Mouse (Mus musculus): ENCODE data around the gene Pdzd2. TPM values are rescaled to one million over a fixed set of nuclear protein-coding genes. Genes with fewer than 3 reads are reported as not detected.

The Pdzd2 gene
- polyA plus RNA-seq, 1 experiment, result under 0.01 TPM

- H3K27me3 ChIP-seq (ENCODE audit: control insufficient read depth), result no peaks in the 10 kb centered on the region
- no peaks in the 10 kb centered on the region for H3K9me3 ChIP-seq (ENCODE audit: control insufficient read depth, low read length)
- TF ChIP-seq GATA1 (IDR thresholded peaks at IDR 0.05; ENCODE audit: low read length), result no peak
- TF ChIP-seq TAL1 (IDR thresholded peaks at IDR 0.05; ENCODE audit: low read length), result no peak
Measured at GRCm38 (mm10) chr15:12419446-12419845, 320.3 kb downstream of the Pdzd2 start.

DNA sequence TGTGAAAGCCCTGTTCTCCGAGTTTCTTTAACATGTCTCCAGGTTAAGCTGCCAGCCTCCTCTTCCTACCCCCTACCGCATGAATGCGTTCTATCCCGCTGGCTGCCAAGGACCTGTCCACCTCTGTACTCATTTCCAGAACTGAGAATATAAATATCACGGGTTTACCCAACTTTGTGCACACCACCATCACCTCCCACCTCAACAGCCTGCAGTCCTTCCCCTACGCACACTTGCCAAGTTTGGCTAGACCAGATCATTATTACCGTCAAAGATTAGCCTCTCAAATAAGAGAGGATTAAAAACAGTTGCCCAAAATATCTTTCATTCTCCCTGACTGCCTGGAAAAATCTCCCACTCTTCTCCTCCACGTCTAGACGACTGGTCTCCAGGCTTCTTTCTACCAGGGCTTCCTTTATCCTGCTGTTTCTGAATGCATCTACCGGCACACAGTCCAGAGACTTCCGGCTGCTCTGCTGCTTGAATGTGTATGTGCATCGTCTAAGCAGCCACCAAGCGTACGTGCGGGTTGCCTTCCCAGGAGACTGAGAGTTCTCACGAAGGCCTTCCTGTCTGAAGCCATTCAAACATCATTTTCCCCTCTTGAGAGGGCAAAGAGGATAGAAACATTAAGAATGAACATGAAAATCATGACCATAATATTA is 324.1 kb downstream of the Pdzd2 start:
- Histone ChIP-seq H3K4me1 (ENCODE audit: control insufficient read depth) (no peaks in the 10 kb centered on the region), H3K4me3 (replicated peaks) (no peak overlapping the region), H3K36me3 (ENCODE audit: control insufficient read depth) (no peaks in the 10 kb centered on the region), H3K9me3 (ENCODE audit: control insufficient read depth, low read length) (no peaks in the 10 kb centered on the region), H3K27me3 (ENCODE audit: control insufficient read depth) (no peaks in the 10 kb centered on the region)
- TF ChIP-seq GATA1 (IDR thresholded peaks at IDR 0.05; ENCODE audit: low read length) (no peak), TAL1 (IDR thresholded peaks at IDR 0.05; ENCODE audit: low read length) (no peak)

More at GRCm38 (mm10) chr15:12419446-12419845, 320.3 kb downstream of the Pdzd2 start:
- Histone ChIP-seq H3K36me3 (ENCODE audit: control insufficient read depth) (no peaks in the 10 kb centered on the region), H3K4me3 (replicated peaks) (no peak overlapping the region), H3K4me1 (ENCODE audit: control insufficient read depth) (no peaks in the 10 kb centered on the region)

- Histone ChIP-seq H3K4me1 (ENCODE audit: control insufficient read depth) (no peaks in the 10 kb centered on the region), H3K27me3 (ENCODE audit: control insufficient read depth) (no peaks in the 10 kb centered on the region), H3K36me3 (ENCODE audit: control insufficient read depth) (no peaks in the 10 kb centered on the region), H3K9me3 (ENCODE audit: control insufficient read depth, low read length) (no peaks in the 10 kb centered on the region), H3K4me3 (replicated peaks) (no peak overlapping the region)
- no peak for TF ChIP-seq GATA1 (IDR thresholded peaks at IDR 0.05; ENCODE audit: low read length)
- TF ChIP-seq TAL1 (IDR thresholded peaks at IDR 0.05; ENCODE audit: low read length), result no peak
Measured at GRCm38 (mm10) chr15:12414696-12415095, 325.0 kb downstream of the Pdzd2 start.

GRCm38 (mm10) chr15:12408205-12408604 is 331.5 kb downstream of the Pdzd2 start:
- TF ChIP-seq GATA1 (IDR thresholded peaks at IDR 0.05; ENCODE audit: low read length) (no peak), TAL1 (IDR thresholded peaks at IDR 0.05; ENCODE audit: low read length) (no peak)
- Histone ChIP-seq H3K4me3 (replicated peaks) (no peak overlapping the region), H3K4me1 (ENCODE audit: control insufficient read depth) (no peaks in the 10 kb centered on the region), H3K27me3 (ENCODE audit: control insufficient read depth) (no peaks in the 10 kb centered on the region), H3K9me3 (ENCODE audit: control insufficient read depth, low read length) (no peaks in the 10 kb centered on the region), H3K36me3 (ENCODE audit: control insufficient read depth) (no peaks in the 10 kb centered on the region)

GRCm38 (mm10) chr15:12405592-12405991 is 334.1 kb downstream of the Pdzd2 start:
- TF ChIP-seq GATA1 (IDR thresholded peaks at IDR 0.05; ENCODE audit: low read length) (no peak), TAL1 (IDR thresholded peaks at IDR 0.05; ENCODE audit: low read length) (no peak)
- Histone ChIP-seq H3K27me3 (ENCODE audit: control insufficient read depth) (no peaks in the 10 kb centered on the region), H3K4me3 (replicated peaks) (no peak overlapping the region), H3K9me3 (ENCODE audit: control insufficient read depth, low read length) (no peaks in the 10 kb centered on the region), H3K36me3 (ENCODE audit: control insufficient read depth) (no peaks in the 10 kb centered on the region), H3K4me1 (ENCODE audit: control insufficient read depth) (no peaks in the 10 kb centered on the region)

GRCm38 (mm10) chr15:12397032-12397431 is 342.7 kb downstream of the Pdzd2 start:
- Histone ChIP-seq H3K36me3 (ENCODE audit: control insufficient read depth) (no peaks in the 10 kb centered on the region), H3K27me3 (ENCODE audit: control insufficient read depth) (no peaks in the 10 kb centered on the region), H3K9me3 (ENCODE audit: control insufficient read depth, low read length) (no peaks in the 10 kb centered on the region), H3K4me1 (ENCODE audit: control insufficient read depth) (no peaks in the 10 kb centered on the region), H3K4me3 (replicated peaks) (no peak overlapping the region)
- TF ChIP-seq GATA1 (IDR thresholded peaks at IDR 0.05; ENCODE audit: low read length), result no peak
- no peak for TF ChIP-seq TAL1 (IDR thresholded peaks at IDR 0.05; ENCODE audit: low read length)

GRCm38 (mm10) chr15:12394758-12395157 is 345.0 kb downstream of the Pdzd2 start:
- H3K4me1 ChIP-seq (ENCODE audit: control insufficient read depth), result no peaks in the 10 kb centered on the region
- TF ChIP-seq TAL1 (IDR thresholded peaks at IDR 0.05; ENCODE audit: low read length) (no peak), GATA1 (IDR thresholded peaks at IDR 0.05; ENCODE audit: low read length) (no peak)
- H3K36me3 ChIP-seq (ENCODE audit: control insufficient read depth), result no peaks in the 10 kb centered on the region
- no peaks in the 10 kb centered on the region for H3K27me3 ChIP-seq (ENCODE audit: control insufficient read depth)
- no peak overlapping the region for H3K4me3 ChIP-seq (replicated peaks)
- no peaks in the 10 kb centered on the region for H3K9me3 ChIP-seq (ENCODE audit: control insufficient read depth, low read length)

DNA sequence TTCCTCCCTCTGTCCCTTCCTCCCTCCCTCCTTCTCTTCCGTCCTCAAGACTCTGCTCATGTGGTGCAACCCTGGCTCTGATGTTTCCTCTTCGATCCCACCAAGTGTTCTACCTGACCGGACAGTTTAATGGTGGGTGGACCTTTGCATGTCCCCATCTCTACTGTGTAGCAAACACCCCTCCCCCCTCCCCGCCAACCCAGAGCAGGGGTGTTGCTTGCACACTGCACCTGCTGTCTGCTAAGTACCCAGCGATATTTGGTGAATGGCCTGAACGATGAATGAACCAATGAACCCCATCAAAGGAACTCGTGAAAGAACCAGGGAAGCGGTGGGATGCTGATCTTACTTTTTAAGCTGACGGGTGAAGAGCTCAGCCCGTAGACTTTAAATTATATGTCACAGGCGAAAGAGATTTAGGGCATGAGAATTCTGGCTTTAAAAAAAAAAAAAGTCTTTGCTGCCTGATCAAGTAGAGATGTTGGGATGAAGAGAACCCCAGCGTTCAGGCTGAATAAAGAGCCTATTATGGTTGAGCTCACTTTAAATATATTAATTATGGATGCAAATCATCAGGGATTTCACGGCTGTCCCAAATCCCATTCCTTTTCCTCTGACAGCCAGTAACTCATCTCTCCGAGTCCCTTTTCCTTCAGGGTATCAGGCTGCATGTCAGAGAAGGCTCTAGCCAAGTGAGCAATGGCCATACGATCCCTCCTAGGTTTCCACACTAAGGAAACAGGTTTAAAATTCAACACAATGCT is 350.8 kb downstream of the Pdzd2 start:
- H3K9me3 ChIP-seq (ENCODE audit: control insufficient read depth, low read length), result no peaks in the 10 kb centered on the region
- no peaks in the 10 kb centered on the region for H3K36me3 ChIP-seq (ENCODE audit: control insufficient read depth)
- H3K4me3 ChIP-seq (replicated peaks), result no peak overlapping the region
- TF ChIP-seq GATA1 (IDR thresholded peaks at IDR 0.05; ENCODE audit: low read length) (no peak), TAL1 (IDR thresholded peaks at IDR 0.05; ENCODE audit: low read length) (no peak)
- H3K27me3 ChIP-seq (ENCODE audit: control insufficient read depth), result no peaks in the 10 kb centered on the region
- no peaks in the 10 kb centered on the region for H3K4me1 ChIP-seq (ENCODE audit: control insufficient read depth)

GRCm38 (mm10) chr15:12384679-12385078 is 355.0 kb downstream of the Pdzd2 start:
- Histone ChIP-seq H3K4me3 (replicated peaks) (no peak overlapping the region), H3K9me3 (ENCODE audit: control insufficient read depth, low read length) (no peaks in the 10 kb centered on the region), H3K27me3 (ENCODE audit: control insufficient read depth) (no peaks in the 10 kb centered on the region), H3K36me3 (ENCODE audit: control insufficient read depth) (no peaks in the 10 kb centered on the region), H3K4me1 (ENCODE audit: control insufficient read depth) (no peaks in the 10 kb centered on the region)
- no peak for TF ChIP-seq TAL1 (IDR thresholded peaks at IDR 0.05; ENCODE audit: low read length)
- no peak for TF ChIP-seq GATA1 (IDR thresholded peaks at IDR 0.05; ENCODE audit: low read length)
